Mouse (Mus musculus) natural killer cell, adult 2 months (primary cell): ENCODE results near the gene Smim13.
"Not testable (repeated sequence)": the region's sequence is repeated elsewhere in the genome, so short reads cannot be mapped to it uniquely, and the experiment has no call there.

ENCODE experiments used
- DNase-seq, 2 experiments: peaks; one replicate each; pipeline ENCODE4 v3.0.0; 2022; ENCODE audit warnings: low spot score in 2 of 2

The Smim13 gene

DNA sequence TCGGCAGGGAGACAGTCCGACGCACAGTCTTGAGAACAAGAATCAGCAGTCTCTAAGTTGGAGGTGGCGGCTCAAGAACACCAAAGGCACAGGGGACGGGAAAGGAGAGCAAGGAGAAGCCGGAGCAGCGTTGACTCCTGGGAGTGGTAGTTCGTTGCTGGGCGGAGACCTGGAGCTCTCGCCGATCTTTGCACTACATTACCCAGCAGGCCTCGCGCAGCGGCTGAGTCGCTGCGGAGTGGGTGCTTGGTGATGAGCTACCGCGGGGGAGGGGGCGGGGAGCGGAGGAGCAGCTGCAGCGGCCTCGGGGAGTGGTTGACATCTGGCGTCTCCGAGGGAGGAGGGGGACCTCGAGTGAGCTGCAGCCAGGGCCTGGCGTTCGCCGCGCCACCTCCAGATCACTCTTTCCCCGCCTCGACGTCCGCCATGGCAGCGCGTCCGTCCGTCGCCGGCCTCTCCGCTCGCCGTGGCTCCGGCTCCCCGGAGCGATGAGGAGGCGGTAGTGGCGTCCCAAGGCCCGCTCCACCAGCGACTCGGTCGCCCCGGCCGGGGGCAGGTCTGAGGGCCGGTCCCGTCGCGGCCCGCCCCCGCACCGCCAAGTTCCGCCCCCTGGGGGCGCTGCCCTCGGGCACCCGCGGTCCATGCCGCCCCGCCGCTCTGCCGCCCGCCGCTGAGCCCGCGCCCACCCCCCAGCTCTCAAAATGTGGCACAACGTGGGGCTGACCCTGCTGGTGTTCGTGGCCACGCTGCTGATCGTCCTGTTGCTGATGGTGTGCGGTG is at the start of gene Smim13:
TSS of gene Smim13 (plus strand) at position 307 of the 780 bp plus-strand sequence.
- peak; percentile 79 to 86 for DNase-seq

DNA sequence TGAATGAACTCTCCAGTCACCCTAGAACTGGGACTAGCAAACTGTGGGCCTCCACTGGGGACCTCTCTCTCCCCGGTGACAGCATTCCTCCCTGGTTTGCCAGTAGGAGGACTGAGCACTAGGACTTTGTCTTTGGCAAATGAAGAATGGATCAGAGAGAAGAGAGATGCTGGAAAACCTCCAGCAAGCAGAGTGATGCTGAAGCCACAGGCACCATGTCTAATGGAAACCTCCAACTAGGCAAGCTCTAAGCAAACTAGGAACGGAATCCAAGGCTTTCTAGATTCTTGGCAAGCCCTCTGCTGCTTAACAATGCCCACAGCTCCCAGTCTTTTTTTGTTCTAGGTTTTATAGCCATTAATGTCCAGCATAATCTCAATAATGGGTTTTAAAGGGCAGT is 48.8 kb upstream of the Smim13 start:
- DNase-seq, result no peak

DNA sequence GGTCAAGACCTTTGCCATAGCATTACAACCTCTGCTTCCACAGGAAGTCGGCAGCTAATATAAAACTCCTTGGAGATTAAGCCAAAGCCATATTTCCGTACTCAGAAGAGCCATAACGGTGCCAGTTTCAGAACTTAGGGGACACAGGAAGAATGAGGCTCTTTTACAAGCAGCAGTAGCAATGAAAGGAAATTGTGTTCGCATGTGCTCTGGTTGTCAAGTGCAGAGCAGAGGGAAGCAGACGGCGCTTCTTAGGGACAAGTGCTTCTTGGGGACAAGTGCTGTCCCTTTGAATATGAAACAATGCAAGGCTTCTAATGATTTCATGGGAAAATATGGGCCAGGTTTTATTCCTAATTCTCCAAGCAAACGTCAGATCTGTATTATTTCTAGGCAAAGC is 46.4 kb upstream of the Smim13 start:
- no peak for DNase-seq

DNA sequence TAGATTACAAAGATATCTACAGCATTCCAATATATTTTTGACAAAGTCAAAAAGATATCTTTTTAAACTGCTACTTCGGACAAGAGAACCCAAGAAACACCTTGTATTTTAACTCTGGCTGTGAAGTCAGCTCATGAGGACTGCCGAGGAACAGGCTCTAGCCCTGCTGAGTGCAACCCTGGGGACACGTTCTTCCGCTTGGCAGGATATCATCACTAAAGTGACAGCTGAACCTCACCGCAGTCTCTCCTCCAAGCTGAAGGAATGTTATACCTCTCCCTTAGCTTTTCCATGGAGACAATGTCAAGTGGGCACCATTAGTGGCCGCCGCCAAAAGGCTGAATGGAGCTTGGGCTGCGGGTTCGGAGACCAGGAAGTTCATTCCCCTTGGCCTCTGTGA is 46.0 kb upstream of the Smim13 start:
- DNase-seq, result no peak

- DNase-seq, result not testable (repeated sequence)
Observed at GRCm38 (mm10) chr13:41205568-41205967, 44.1 kb upstream of the Smim13 start.

DNA sequence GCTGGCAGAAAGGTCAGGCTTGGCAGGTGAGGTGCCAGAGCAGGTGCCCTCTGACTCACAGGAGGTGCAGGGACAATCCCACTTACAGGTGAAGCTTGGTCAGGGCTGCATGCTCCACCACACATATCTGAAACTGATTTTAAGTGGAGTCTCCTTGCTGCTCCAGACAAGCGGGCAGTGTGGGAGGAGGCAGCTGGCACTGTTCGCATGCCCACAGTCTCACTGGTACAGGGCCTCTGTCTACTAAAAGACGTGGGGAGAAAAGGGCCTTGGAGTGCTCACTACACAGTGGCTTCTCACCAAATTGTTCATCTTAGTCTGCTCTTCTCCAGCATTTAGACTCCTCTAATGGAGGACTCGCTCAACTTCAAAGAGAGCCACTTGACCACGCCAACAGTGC is 43.4 kb upstream of the Smim13 start:
- no peak for DNase-seq

GRCm38 (mm10) chr13:41211276-41211675 is 38.4 kb upstream of the Smim13 start:
- no peak for DNase-seq

GRCm38 (mm10) chr13:41212558-41213322 is 36.9 kb upstream of the Smim13 start:
- DNase-seq, result no peak

DNA sequence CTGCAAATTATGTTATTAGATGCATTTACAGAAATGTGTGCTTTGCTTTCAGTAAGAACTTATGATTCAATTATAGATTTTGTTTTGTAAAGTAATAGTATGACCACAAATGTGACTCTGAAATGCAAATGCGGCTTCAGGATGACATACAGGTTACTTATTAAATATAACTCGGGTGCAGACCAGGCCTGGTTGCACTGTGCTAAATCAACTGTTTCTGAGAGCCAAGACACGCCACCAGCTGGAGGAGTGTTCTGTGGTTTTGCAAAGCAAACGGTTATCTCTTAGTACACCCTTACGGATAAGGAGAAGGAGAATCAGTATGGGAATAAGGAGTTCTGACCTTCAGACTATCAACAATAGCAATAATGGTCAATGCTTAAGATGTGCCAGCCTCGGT is 34.0 kb upstream of the Smim13 start:
- DNase-seq, result no peak

DNA sequence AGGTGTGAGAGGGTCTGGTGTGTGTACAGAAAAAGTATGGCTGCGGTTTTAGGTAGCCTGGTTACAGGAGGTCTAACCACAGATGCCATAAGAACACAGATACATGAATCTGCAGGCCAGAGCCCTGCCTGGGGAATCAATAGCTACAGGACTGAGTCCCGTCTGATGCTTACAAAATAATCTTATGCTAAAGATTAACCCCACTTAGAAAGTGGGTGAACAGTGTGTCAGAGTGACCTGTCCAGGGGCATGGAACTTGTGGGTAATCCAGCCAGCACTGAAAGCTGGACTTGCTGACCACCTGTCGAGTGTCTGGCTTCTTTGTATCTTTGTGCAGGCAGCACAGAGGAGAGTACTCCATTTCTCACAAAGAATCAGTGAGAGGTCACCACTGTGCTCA is 33.4 kb upstream of the Smim13 start:
- DNase-seq, result no peak

- DNase-seq, result no peak
Observed at GRCm38 (mm10) chr13:41219056-41219455, 30.6 kb upstream of the Smim13 start.

GRCm38 (mm10) chr13:41219687-41220303 is 29.8 kb upstream of the Smim13 start:
- peak in 1 of 2 experiments; percentile 5 for DNase-seq

DNA sequence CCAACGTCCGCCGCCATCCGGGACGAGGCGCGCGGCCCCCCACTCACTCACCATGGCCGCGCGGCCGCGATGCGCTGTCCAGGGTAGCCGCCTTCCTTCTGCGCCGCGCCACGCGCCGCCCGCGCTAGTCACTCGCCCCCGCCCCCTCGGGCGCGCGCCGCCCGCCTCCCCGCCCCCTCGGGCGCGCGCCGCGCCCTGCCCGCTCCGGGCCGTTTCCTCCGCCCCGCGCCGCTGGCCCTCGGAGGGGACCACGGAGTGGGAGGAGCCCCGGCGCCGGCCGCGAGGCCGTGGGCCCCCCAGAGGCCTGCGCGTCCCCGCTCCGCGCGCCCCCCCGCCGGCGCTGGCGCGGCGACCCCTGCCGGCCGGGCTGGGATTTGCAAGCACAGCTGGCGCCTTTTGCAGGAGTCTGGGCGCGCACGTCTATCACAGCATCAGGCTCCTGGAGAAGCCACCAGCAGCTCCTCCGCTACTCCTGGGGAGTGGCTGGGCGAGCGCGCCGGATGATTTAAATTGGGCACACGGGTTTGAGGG is 29.3 kb upstream of the Smim13 start, which contains the start of gene Elovl2:
TSS of gene Elovl2 (minus strand) at position 102 of the 531 bp plus-strand sequence.
- DNase-seq, result peak; percentile 26 to 54

DNA sequence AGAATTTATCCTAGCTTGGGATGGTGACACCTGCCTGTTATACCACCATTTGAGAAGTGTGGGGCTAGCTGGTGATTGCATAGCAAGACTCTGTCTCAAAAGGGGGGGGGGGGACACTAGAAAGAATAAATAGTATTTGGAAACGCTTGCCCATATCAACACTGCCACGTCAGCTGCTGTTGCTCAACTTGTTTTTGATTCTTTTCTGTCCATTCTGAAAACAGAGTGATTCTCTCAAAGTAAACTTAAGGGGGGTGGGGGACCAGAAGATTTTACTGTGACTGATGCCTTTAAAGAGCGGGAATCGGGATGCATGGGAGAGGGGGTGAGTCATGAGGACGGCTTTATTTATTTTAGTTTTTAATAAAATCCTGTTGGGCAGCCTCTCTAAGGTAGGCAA is 23.1 kb upstream of the Smim13 start:
- DNase-seq, result no peak

- no peak for DNase-seq
Observed at GRCm38 (mm10) chr13:41228060-41228459, 21.6 kb upstream of the Smim13 start.

DNA sequence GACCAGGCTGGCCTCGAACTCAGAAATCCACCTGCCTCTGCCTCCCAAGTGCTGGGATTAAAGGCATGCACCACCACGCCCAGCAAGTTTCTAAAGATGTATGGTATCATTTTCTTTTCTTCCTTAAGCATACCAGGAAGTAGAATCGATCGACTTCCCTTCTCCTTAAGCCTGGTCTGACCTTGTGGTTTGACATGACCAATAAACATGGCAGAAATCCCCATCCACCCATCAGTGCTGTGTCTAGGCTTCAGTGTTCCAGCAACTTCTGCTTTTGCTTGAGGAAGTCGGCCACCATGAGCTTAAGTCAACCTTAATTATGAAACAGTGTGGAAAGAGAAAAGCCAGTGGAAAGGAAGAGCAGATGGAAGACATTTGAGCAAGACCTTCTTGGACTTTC is 19.4 kb upstream of the Smim13 start:
- no peak for DNase-seq

- DNase-seq, result no peak
Observed at GRCm38 (mm10) chr13:41231389-41231983, 18.2 kb upstream of the Smim13 start.

- DNase-seq, result no peak
Observed at GRCm38 (mm10) chr13:41232209-41232608, 17.4 kb upstream of the Smim13 start.

GRCm38 (mm10) chr13:41233241-41233640 is 16.4 kb upstream of the Smim13 start:
- DNase-seq, result no peak

- no peak for DNase-seq
Observed at GRCm38 (mm10) chr13:41235181-41235580, 14.5 kb upstream of the Smim13 start.

GRCm38 (mm10) chr13:41235845-41236741 is 13.6 kb upstream of the Smim13 start:
- no peak for DNase-seq
